Mouse (Mus musculus) skeletal muscle tissue, adult 2 months (tissue): ENCODE data around the gene Serp1.
"Not testable (repeated sequence)": the region's sequence is repeated elsewhere in the genome, so short reads cannot be mapped to it uniquely, and the experiment has no call there.

Experiments used
- DNase-seq: peaks from one replicate; pipeline ENCODE4 v3.0.0-alpha.2; 2012; ENCODE audit warnings: low read depth, low spot score

Serp1 gene

GRCm38 (mm10) chr3:58508020-58508750 is 17.5 kb downstream of the Serp1 start:
- no peak for DNase-seq

- no peak for DNase-seq
These were observed 21.0 kb downstream of the Serp1 start for GRCm38 (mm10) chr3:58504676-58505075.

- DNase-seq: no peak
These were observed 21.9 kb downstream of the Serp1 start for GRCm38 (mm10) chr3:58503720-58504333.

GRCm38 (mm10) chr3:58501961-58502360 is 23.7 kb downstream of the Serp1 start:
- no peak for DNase-seq

GRCm38 (mm10) chr3:58493621-58494020 is 32.1 kb downstream of the Serp1 start:
- DNase-seq: no peak

GRCm38 (mm10) chr3:58490787-58491186 is 34.9 kb downstream of the Serp1 start:
- no peak for DNase-seq

- no peak for DNase-seq
These were observed 37.5 kb downstream of the Serp1 start for GRCm38 (mm10) chr3:58487999-58488775.

GRCm38 (mm10) chr3:58487121-58487520 is 38.6 kb downstream of the Serp1 start:
- no peak for DNase-seq

GRCm38 (mm10) chr3:58485883-58486282 is 39.8 kb downstream of the Serp1 start:
- no peak for DNase-seq

- DNase-seq: no peak
These were observed 46.8 kb downstream of the Serp1 start for GRCm38 (mm10) chr3:58478755-58479455.

GRCm38 (mm10) chr3:58475298-58475697 is 50.4 kb downstream of the Serp1 start:
- not testable (repeated sequence) for DNase-seq
